Mouse (Mus musculus) lung, postnatal 14 days (tissue): ENCODE measurements around the gene Slc25a13.
"Not testable (repeated sequence)": the region's sequence is repeated elsewhere in the genome, so short reads cannot be mapped to it uniquely, and the experiment has no call there.

ENCODE experiments used
- DNase-seq: peaks from one replicate; pipeline ENCODE4 v3.0.0; 2021

The Slc25a13 gene

GRCm38 (mm10) chr6:6201977-6202376 lies 15.0 kb downstream of the Slc25a13 start:
- DNase-seq, result no peak

GRCm38 (mm10) chr6:6199138-6199870 lies 17.7 kb downstream of the Slc25a13 start:
- DNase-seq, result no peak

- DNase-seq, result not testable (repeated sequence)
These were observed 18.9 kb downstream of the Slc25a13 start for GRCm38 (mm10) chr6:6198056-6198455.

GRCm38 (mm10) chr6:6197339-6197738 lies 19.6 kb downstream of the Slc25a13 start:
- no peak for DNase-seq

- DNase-seq, result no peak
These were observed 20.4 kb downstream of the Slc25a13 start for GRCm38 (mm10) chr6:6196527-6196926.

GRCm38 (mm10) chr6:6194831-6195230 lies 22.1 kb downstream of the Slc25a13 start:
- DNase-seq, result no peak

- no peak for DNase-seq
These were observed 23.1 kb downstream of the Slc25a13 start for GRCm38 (mm10) chr6:6193906-6194305.

GRCm38 (mm10) chr6:6192413-6192812 lies 24.6 kb downstream of the Slc25a13 start:
- no peak for DNase-seq

- DNase-seq, result no peak
These were observed 25.2 kb downstream of the Slc25a13 start for GRCm38 (mm10) chr6:6191596-6192337.

GRCm38 (mm10) chr6:6188970-6189369 lies 28.0 kb downstream of the Slc25a13 start:
- no peak for DNase-seq

- DNase-seq, result no peak
These were observed 30.5 kb downstream of the Slc25a13 start for GRCm38 (mm10) chr6:6186468-6186867.

- DNase-seq, result no peak
These were observed 31.3 kb downstream of the Slc25a13 start for GRCm38 (mm10) chr6:6185735-6186068.

GRCm38 (mm10) chr6:6184921-6185734 lies 31.8 kb downstream of the Slc25a13 start:
- DNase-seq, result no peak

- no peak for DNase-seq
These were observed 33.4 kb downstream of the Slc25a13 start for GRCm38 (mm10) chr6:6183601-6184000.

GRCm38 (mm10) chr6:6182191-6182590 lies 34.8 kb downstream of the Slc25a13 start:
- DNase-seq, result no peak

GRCm38 (mm10) chr6:6178341-6178740 lies 38.6 kb downstream of the Slc25a13 start:
- DNase-seq, result not testable (repeated sequence)

GRCm38 (mm10) chr6:6175350-6175971 lies 41.5 kb downstream of the Slc25a13 start:
- no peak for DNase-seq

- DNase-seq, result no peak
These were observed 42.9 kb downstream of the Slc25a13 start for GRCm38 (mm10) chr6:6173935-6174561.

- DNase-seq, result no peak
These were observed 43.6 kb downstream of the Slc25a13 start for GRCm38 (mm10) chr6:6173166-6173934.

- no peak for DNase-seq
These were observed 48.3 kb downstream of the Slc25a13 start for GRCm38 (mm10) chr6:6168566-6169134.
